Mouse (Mus musculus): ENCODE data around the gene Per1. TPM values are rescaled to one million over a fixed set of nuclear protein-coding genes. Genes with fewer than 3 reads are reported as not detected.

Gene Per1
- total and polyA plus RNA-seq, 3 experiments: 8.9 to 55.5 (median 40.6) TPM

GRCm38 (mm10) chr11:69111865-69112264, 16.8 kb downstream of the Per1 start:
- Histone ChIP-seq H3K9me3 (replicated peaks) (no peaks in the 10 kb centered on the region), H3K4me1 (ENCODE audit: insufficient read depth, low read depth, low read length) (peaks cover 39% of the 10 kb centered on the region), H3K36me3 (replicated peaks) (peaks cover 32% of the 10 kb centered on the region), H3K27me3 (ENCODE audit: insufficient read depth, low read length) (peaks cover 21% of the 10 kb centered on the region), H3K4me3 (ENCODE audit: low read depth, low read length) (no peak overlapping the region)
- TF ChIP-seq POLR2AphosphoS5 (IDR thresholded peaks at IDR 0.05; ENCODE audit: insufficient replicate concordance, low read depth, low read length): no peak
- TF ChIP-seq CTCF (IDR thresholded peaks at IDR 0.05; ENCODE audit: low read depth, low read length): no peak
- TF ChIP-seq TAL1 (conservative IDR thresholded peaks at IDR 0.05; ENCODE audit: low read depth, low read length): no peak
- TF ChIP-seq GATA2 (IDR thresholded peaks at IDR 0.05; ENCODE audit: borderline replicate concordance, low read depth, low read length): no peak
- TF ChIP-seq GATA1 (IDR thresholded peaks at IDR 0.05; ENCODE audit: borderline replicate concordance, low read length): no peak
- no peak for DNase-seq (ENCODE audit: low spot score)
- ATAC-seq (ENCODE audit: extremely low read depth, insufficient number of reproducible peaks, low FRiP score, poor library complexity, severe bottlenecking): no peak

GRCm38 (mm10) chr11:69114018-69114417, 19.0 kb downstream of the Per1 start:
- peaks cover 53% of the 10 kb centered on the region for H3K4me1 ChIP-seq (ENCODE audit: insufficient read depth, low read depth, low read length)
- no peak overlapping the region for H3K4me3 ChIP-seq (ENCODE audit: low read depth, low read length)
- peaks cover 21% of the 10 kb centered on the region for H3K27me3 ChIP-seq (ENCODE audit: insufficient read depth, low read length)
- no peaks in the 10 kb centered on the region for H3K9me3 ChIP-seq (replicated peaks)
- DNase-seq (ENCODE audit: low spot score) (no peak), ATAC-seq (ENCODE audit: extremely low read depth, insufficient number of reproducible peaks, low FRiP score, poor library complexity, severe bottlenecking) (no peak)
- peaks cover 10% of the 10 kb centered on the region for H3K36me3 ChIP-seq (replicated peaks)
- TF ChIP-seq POLR2AphosphoS5 (IDR thresholded peaks at IDR 0.05; ENCODE audit: insufficient replicate concordance, low read depth, low read length): no peak
- no peak for TF ChIP-seq TAL1 (conservative IDR thresholded peaks at IDR 0.05; ENCODE audit: low read depth, low read length)
- TF ChIP-seq GATA2 (IDR thresholded peaks at IDR 0.05; ENCODE audit: borderline replicate concordance, low read depth, low read length): no peak
- no peak for TF ChIP-seq GATA1 (IDR thresholded peaks at IDR 0.05; ENCODE audit: borderline replicate concordance, low read length)
- TF ChIP-seq CTCF (IDR thresholded peaks at IDR 0.05; ENCODE audit: low read depth, low read length): no peak

GRCm38 (mm10) chr11:69114621-69115020, 19.6 kb downstream of the Per1 start:
- H3K9me3 ChIP-seq (replicated peaks): no peaks in the 10 kb centered on the region
- no peak for TF ChIP-seq CTCF (IDR thresholded peaks at IDR 0.05; ENCODE audit: low read depth, low read length)
- no peak for TF ChIP-seq POLR2AphosphoS5 (IDR thresholded peaks at IDR 0.05; ENCODE audit: insufficient replicate concordance, low read depth, low read length)
- no peak for TF ChIP-seq GATA2 (IDR thresholded peaks at IDR 0.05; ENCODE audit: borderline replicate concordance, low read depth, low read length)
- no peak for TF ChIP-seq TAL1 (conservative IDR thresholded peaks at IDR 0.05; ENCODE audit: low read depth, low read length)
- TF ChIP-seq GATA1 (IDR thresholded peaks at IDR 0.05; ENCODE audit: borderline replicate concordance, low read length): no peak
- H3K4me1 ChIP-seq (ENCODE audit: insufficient read depth, low read depth, low read length): peaks cover 52% of the 10 kb centered on the region
- no peak for ATAC-seq (ENCODE audit: extremely low read depth, insufficient number of reproducible peaks, low FRiP score, poor library complexity, severe bottlenecking)
- no peak for DNase-seq (ENCODE audit: low spot score)
- H3K27me3 ChIP-seq (ENCODE audit: insufficient read depth, low read length): peaks cover 21% of the 10 kb centered on the region
- H3K4me3 ChIP-seq (ENCODE audit: low read depth, low read length): no peak overlapping the region
- H3K36me3 ChIP-seq (replicated peaks): peaks cover 4% of the 10 kb centered on the region

GRCm38 (mm10) chr11:69116843-69117242, 21.8 kb downstream of the Per1 start:
- TF ChIP-seq GATA2 (IDR thresholded peaks at IDR 0.05; ENCODE audit: borderline replicate concordance, low read depth, low read length): no peak
- TF ChIP-seq CTCF (IDR thresholded peaks at IDR 0.05; ENCODE audit: low read depth, low read length): no peak
- TF ChIP-seq GATA1 (IDR thresholded peaks at IDR 0.05; ENCODE audit: borderline replicate concordance, low read length): no peak
- TF ChIP-seq POLR2AphosphoS5 (IDR thresholded peaks at IDR 0.05; ENCODE audit: insufficient replicate concordance, low read depth, low read length): no peak
- no peaks in the 10 kb centered on the region for H3K36me3 ChIP-seq (replicated peaks)
- no peak for ATAC-seq (ENCODE audit: extremely low read depth, insufficient number of reproducible peaks, low FRiP score, poor library complexity, severe bottlenecking)
- no peaks in the 10 kb centered on the region for H3K9me3 ChIP-seq (replicated peaks)
- peaks cover 58% of the 10 kb centered on the region for H3K4me1 ChIP-seq (ENCODE audit: insufficient read depth, low read depth, low read length)
- peaks cover 29% of the 10 kb centered on the region for H3K27me3 ChIP-seq (ENCODE audit: insufficient read depth, low read length)
- H3K4me3 ChIP-seq (ENCODE audit: low read depth, low read length): peak overlapping the region; percentile 3; the same call in 1 of the 2 replicates
- DNase-seq (ENCODE audit: low spot score): no peak

- ATAC-seq (ENCODE audit: extremely low read depth, insufficient number of reproducible peaks, low FRiP score, poor library complexity, severe bottlenecking) (no peak), DNase-seq (ENCODE audit: low spot score) (peak; percentile 65)
- no peak for TF ChIP-seq CTCF (IDR thresholded peaks at IDR 0.05; ENCODE audit: low read depth, low read length)
- no peak for TF ChIP-seq TAL1 (conservative IDR thresholded peaks at IDR 0.05; ENCODE audit: low read depth, low read length)
- TF ChIP-seq GATA1 (IDR thresholded peaks at IDR 0.05; ENCODE audit: borderline replicate concordance, low read length): no peak
- no peak for TF ChIP-seq GATA2 (IDR thresholded peaks at IDR 0.05; ENCODE audit: borderline replicate concordance, low read depth, low read length)
- TF ChIP-seq POLR2AphosphoS5 (IDR thresholded peaks at IDR 0.05; ENCODE audit: insufficient replicate concordance, low read depth, low read length): no peak
- Histone ChIP-seq H3K9me3 (replicated peaks) (no peaks in the 10 kb centered on the region), H3K27me3 (ENCODE audit: insufficient read depth, low read length) (peaks cover 18% of the 10 kb centered on the region), H3K4me3 (ENCODE audit: low read depth, low read length) (peak overlapping the region; percentile 74), H3K4me1 (ENCODE audit: insufficient read depth, low read depth, low read length) (peaks cover 64% of the 10 kb centered on the region), H3K36me3 (replicated peaks) (no peaks in the 10 kb centered on the region)
These were observed 23.0 kb downstream of the Per1 start for GRCm38 (mm10) chr11:69117737-69118695.

GRCm38 (mm10) chr11:69118765-69119164, 23.7 kb downstream of the Per1 start:
- Histone ChIP-seq H3K9me3 (replicated peaks) (no peaks in the 10 kb centered on the region), H3K36me3 (replicated peaks) (no peaks in the 10 kb centered on the region), H3K27me3 (ENCODE audit: insufficient read depth, low read length) (peaks cover 17% of the 10 kb centered on the region), H3K4me3 (ENCODE audit: low read depth, low read length) (peak overlapping the region; percentile 74), H3K4me1 (ENCODE audit: insufficient read depth, low read depth, low read length) (peaks cover 68% of the 10 kb centered on the region)
- ATAC-seq (ENCODE audit: extremely low read depth, insufficient number of reproducible peaks, low FRiP score, poor library complexity, severe bottlenecking) (no peak), DNase-seq (ENCODE audit: low spot score) (peak; percentile 46)
- TF ChIP-seq CTCF (IDR thresholded peaks at IDR 0.05; ENCODE audit: low read depth, low read length) (no peak), GATA1 (IDR thresholded peaks at IDR 0.05; ENCODE audit: borderline replicate concordance, low read length) (no peak), GATA2 (IDR thresholded peaks at IDR 0.05; ENCODE audit: borderline replicate concordance, low read depth, low read length) (no peak), POLR2AphosphoS5 (IDR thresholded peaks at IDR 0.05; ENCODE audit: insufficient replicate concordance, low read depth, low read length) (no peak), TAL1 (conservative IDR thresholded peaks at IDR 0.05; ENCODE audit: low read depth, low read length) (no peak)
